Mouse (Mus musculus): Measurements from ENCODE around the gene Rab29. TPM values are rescaled to one million over a fixed set of nuclear protein-coding genes. Genes with fewer than 3 reads are reported as not detected.
"Not testable (repeated sequence)": the region's sequence is repeated elsewhere in the genome, so short reads cannot be mapped to it uniquely, and the experiment has no call there.

The Rab29 gene
- polyA plus RNA-seq (2017; shearing (Covaris generic)), result 10 to 100 TPM; 45.6 to 48.2 TPM

DNA sequence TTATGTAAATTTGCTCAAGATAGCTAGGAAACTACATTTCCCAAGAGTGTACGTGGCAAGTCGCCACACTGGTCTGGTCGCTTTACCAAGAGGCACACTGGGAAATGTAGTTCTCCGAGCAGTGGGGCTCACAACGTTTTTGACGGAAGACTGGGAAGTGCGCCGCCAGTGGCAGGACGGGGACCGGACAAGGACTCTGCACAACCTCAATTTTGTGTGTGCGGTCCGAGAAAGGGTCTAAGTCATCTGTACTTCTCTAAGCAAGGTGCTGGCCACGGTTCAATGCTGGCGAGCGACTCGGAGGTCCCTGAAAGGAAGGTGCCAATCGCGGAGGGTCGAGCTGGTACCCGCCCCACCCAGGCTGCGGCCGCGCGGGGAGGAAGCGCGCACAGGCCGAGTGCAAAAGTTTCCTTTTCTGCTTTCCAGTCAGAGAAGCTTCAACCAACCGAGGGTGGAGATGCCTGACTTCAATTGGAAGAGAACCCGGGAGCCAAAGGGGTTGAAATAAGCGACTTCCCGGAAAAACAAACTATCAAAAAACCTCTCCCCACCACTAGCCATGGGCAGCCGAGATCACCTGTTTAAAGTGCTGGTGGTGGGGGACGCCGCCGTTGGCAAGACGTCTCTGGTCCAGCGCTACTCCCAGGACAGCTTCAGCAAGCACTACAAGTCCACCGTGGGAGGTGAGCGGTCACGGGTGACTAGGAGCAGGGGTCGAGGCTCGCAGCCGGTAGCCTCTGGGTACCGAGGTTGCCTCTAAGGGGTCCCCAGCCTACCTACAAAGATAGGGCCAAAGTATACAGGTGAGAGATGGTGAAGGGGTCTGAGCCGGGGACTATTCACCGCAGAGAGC is at the start of gene Rab29:
Gene Rab29 (plus strand): TSS at position 132 of the 853 bp plus-strand sequence.
- peak; percentile 99 for ATAC-seq

DNA sequence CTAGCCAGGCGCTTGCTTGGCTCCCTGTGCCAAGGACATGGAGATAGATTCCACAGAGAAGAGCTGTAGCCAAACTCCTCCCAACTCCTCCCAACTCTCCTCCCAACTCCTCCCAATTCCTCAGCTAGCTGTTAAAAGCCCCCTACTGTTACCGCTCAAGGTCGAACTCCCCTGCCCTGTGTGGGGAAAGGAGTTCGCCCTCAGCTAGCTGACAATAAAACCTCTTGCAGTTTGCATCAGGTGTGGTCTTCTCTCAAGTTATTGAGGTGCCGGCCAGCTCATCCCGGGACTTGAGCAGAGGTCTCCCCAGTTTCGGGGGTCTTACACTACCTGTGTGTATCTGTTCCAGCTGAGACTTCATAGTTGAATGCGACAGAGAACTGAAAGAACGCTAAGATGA is 46.7 kb upstream of the Rab29 start:
- ATAC-seq, result not testable (repeated sequence)

DNA sequence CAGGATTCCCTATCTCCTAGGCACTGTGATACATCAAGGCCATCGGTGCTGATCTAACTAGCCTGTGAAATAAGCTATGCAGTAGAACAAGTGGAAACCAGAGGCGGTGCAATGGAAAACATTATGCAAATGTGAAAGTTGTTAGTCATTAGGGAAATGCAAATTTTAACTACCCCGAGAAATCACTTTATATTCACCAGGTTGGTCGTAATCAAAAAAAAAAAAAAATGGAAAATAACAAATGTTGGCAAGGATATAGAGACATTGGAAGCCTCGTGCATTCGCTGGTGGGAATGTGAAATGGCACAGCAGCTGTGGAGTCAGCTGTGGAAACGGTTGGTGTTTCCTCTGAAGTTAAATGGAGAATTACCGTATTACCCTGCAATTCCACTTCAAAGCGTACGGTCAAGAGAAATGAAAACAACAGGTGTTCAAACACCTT is 46.1 kb upstream of the Rab29 start:
- peak; percentile 75 for ATAC-seq

DNA sequence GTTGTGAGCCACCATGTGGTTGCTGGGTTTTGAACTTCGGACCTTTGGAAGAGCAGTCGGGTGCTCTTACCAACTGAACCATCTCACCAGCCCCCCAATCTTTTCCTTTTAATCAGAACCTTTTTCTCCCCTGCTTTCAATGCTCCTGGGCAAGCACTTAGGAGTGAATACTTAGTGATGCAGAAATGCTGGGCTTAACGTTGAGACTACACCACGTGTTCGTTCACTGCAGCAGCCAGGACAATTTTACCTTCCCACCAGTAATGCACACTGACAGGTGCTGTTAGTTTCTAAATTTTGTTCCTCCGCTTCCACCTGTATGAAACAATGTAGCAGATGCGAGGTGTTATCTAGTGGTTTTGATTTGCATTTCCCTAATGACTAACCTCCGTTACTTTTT is 44.7 kb upstream of the Rab29 start:
- no peak for ATAC-seq

DNA sequence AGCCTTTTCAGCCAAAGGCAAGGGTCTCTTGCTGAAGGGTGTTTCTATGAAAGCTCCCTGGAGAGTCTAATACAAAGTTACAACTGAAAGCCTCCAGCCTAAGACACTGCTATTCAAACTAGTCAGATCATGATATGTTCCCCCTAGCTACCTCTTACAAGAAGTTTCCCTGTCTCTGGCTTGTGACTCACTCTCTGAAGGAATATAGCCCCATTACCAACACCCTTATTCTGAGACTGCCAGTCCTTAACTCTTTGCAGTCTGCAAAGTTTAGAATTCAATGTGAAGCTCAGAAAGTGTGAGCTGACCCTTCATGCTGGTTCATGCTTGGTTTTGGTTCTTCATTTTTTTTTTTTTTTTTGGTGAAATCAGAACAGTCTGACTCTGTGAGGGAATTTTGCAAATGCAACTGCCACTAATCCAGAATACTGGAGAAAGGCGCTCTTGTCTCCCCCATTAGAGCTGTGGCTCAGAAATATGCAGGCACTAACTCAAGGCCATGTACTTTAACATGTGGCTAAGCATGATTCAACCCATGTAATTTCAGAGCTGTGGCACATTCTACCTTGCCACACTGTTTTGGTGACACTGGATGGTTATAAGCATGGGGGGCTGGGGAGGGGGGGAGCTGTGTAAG is 44.0 kb upstream of the Rab29 start:
- ATAC-seq, result no peak

DNA sequence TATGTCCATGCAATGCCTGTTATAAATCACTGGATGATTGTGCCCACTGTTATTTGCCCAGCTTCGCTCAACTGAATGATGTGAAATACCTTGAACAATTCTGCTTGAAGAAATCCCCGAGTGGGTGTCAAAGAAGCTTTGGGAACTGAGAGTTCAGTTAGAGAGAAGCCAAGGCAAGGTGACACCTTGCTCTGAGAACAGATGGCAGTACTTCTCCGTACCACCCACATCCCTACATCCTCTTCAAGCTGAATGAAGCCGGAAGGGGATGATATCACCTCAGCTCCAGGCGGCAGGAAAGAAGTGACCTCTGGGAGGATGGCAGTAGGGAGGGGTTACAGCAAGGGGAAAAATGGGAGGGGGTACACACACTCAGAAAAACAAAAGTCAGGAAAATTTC is 43.5 kb upstream of the Rab29 start:
- ATAC-seq, result no peak

DNA sequence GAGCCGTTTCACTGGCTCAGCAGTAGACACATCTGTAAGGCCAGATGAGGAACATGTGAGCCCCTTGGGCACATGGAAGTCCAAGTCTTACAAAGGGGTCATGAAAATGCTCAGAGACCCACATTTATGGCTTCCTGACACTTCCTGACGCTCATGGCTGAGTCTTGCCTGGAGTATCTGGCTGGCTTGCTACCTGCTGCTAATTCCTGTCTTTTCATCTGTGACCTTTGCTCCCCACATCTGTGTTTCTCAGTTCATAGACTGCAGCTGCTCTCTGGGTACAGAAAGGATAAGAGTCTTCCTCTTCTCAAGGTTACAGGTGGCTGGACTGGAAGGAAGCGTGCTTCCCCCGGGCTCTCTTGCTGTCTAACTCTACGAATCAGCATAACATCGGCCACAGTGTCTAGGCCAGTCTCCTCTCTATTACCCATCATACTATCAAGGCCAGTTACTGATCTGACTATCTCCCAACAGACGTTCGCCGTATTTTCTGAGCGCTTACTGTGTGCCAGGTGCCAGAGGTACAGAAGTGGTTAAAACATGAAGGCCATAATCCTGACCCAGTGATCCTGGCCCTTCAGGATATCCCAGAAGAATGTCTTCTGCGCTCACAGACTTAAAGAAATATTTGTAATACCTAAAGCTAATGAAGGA is 42.4 kb upstream of the Rab29 start:
- ATAC-seq, result no peak

DNA sequence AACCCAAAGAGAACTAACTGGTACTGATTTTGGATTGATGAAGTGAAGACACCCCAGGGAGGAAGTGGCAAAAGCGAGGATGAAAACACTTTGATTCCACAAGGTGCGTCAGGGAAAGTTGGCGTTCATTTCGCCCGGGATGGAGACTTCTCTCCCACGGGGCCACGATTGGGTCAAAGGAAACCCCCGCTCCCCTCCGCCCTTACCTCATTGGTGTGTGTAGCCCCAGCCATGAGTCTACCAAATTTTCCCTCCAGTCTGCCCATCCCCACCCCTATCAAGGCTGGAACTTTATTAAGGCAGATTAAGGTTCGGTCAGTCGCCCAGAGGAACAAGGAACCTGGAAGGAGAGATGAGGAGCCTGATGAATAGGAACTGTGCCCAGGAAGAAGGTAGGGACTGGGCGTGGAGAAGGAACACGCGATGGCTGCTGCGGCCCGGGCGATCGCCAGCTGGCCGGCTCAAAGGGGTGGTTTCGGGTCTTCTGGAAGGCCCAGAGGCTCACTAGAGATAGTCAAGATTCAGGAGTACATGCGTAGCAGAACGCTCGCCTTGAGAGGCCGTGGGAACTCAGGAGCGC is 39.7 kb upstream of the Rab29 start, which contains the start of gene Slc41a1:
Gene Slc41a1 (plus strand): TSS at position 287 of the 580 bp plus-strand sequence.
- peak; percentile 32 for ATAC-seq

DNA sequence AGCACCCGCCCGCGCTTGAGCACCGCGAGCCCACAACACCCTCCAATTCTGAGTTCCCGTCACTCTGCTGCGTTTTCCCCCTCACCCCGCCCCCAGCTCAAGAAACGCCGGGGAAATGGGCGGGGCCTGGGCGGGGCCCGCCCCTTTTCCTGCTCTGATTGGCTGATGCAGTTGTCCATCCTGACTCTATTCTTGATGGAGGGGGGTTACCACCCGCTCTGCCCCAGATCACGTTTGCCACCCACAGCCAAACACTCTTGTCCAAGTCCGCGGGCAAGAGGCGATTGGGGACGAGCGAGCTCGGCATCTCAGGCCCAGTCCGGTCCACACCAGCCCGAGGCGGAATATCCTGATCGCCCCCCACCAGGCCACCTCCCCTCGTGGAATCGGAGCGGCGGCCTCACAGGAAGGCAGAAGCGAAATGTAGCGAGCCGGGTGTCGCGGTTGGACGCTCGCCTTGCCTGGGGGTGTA is 39.2 kb upstream of the Rab29 start:
- ATAC-seq, result peak; percentile 82

DNA sequence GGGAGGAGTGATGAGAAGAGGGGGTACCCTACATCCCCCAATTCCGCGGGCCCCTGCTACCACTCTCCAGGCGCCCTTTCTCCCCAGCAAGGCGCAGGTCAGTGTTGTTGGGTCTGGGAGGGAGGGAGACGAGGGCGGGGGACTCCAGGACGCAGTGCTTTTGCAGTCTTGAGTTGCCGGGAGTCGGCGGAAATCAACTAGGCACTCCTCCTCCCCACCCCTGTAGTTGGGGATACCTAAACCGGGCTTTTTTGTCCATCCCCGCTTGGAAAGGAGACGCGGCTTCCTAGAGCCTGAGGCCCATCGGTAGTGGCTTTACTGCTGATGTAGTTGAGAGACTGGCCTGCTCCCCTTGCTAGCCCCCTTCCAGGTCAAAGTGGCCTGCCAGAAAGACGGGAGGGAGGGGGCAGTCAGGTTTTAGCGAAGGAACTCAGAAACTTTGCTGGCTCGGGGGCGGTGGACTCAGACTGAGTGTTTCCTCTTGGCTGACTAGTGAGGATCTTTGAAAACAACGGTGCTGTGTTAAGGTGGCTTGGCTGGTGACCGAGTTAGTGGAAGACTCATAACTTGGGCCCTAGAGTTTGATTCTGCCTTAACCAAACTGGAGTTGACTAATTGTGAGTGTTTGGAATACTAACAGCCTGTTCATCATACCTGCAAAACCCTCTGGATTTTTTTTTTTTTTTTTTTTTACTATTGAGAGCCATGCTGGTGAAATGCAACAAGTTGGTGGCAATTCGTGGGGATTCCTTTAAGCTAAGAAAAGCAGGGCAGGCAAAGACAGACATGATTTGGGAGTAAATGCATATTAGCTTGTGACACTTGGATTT is 38.5 kb upstream of the Rab29 start:
- ATAC-seq, result peak; percentile 22

DNA sequence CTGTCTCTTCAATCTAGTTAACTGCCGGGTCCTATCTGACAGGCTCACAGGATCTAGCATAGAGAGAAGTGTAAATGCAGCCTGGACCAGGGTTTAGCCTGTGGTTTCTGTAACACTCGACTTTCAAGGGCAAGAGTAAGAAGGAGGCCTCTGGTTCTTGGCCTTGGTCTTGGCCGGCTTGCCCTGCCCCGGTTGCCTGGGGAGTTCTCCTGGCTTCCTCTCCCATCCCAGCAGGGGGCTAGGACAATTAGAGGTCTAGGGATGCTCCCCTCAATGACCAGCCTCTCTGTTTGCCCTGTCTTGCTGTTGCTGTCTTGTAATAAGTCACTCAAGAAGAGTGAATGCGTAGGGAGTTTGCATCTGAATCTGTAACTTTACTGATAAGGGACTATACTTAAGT is 37.7 kb upstream of the Rab29 start:
- ATAC-seq, result no peak

DNA sequence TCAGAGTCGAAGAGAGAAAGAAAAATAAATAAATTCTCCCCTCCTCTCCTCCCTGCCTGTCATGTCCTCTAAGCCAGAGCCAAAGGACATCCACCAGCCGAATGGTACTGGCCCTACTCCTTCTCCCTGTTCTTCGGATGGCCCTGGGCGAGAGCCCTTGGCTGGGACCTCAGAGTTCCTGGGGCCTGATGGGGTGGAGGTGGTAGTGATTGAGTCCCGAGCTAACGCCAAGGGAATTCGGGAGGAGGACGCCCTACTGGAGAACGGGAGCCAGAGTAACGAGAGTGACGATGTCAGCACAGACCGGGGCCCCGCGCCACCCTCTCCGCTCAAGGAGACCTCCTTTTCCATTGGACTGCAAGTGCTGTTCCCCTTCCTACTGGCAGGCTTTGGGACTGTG is 36.5 kb upstream of the Rab29 start:
- ATAC-seq, result no peak

DNA sequence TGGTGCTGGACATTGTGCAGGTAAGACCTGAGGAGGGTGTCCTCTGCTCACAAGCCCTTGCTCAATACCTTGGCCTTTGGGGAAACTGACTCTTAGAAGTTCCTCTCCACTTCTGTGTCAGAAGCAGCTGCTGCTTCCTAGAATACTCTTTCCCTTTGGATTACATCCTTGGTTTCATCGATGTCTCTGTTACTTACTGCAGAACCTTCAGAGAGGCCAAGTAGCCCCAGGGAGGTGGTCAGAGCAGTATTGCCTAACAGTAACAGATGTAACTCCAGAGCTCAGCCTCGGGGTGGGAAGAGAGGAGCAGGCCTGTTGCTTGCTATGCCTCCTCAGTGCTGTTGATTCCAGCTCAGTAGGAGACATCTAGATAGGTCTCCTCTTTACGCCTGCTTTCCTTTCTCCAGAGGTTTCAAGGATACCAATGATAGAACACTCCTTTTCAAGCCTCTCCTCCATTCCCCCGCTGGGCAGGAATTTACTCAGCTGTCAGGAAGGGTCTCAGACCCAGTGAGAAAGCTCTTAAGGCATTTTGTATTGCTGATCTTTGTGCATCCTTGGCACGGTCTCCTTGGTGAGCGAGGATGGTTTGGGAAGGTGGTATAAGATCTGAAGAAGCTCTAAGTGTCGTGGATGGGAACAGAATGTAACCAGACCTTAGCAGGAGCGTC is 35.9 kb upstream of the Rab29 start:
- no peak for ATAC-seq

DNA sequence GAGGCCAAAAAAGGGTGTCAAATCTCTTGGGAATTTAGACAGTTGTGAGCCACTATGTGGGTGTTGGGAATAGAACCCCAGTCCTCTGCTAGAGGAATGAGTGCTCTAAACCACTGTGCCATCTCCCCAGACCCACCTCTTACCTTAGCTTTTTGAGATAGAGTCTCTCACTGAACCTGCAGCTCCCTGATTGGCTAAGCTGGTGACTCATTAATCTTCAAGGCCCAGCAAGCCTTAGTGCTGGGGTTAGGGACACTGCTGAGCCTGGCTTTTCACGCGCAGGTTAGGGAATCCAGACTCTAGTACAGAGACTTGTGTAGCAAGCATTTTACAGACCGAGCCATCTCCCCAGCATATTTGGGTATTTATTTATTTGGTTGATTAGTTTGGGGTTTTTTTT is 30.0 kb upstream of the Rab29 start:
- peak; percentile 40 for ATAC-seq

DNA sequence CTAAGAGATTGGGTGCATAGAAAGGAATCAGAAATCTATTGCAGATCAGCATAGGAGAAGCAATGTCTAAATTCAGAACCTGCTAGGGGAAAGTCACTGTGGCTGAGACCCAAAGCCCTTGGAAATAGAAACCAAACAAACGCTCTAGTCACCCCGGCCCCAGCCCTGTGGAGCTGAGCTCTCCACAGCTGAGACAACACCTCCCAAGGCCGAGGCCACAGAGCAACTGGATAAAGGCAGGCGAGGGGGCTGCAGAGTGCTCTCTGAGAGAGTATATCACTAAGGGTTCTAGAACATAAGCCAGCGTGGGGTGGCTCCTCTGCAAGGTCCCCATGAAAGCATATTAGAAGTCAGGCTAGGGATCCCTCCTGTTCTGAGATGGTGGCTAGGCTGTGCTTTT is 28.5 kb upstream of the Rab29 start:
- no peak for ATAC-seq

DNA sequence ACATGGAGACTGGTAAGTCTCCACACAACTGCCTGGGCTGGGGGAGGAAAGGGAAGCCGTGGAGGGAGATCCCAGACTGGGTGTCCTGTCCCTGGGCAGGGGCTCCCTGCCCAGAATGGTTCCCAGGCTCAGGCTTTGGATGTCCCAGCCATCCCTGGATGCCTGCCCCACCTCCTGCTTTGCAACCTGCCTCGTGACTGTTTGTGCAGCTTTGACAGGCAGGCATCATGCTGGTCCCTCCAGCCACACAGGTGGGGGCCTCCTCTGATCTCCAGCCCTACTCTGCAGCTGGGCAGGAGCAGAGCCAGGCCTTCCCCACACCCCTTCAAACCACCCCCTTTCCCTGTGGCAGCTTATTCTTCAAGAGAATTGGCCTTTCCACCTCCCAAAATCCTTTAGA is 27.7 kb upstream of the Rab29 start:
- no peak for ATAC-seq

DNA sequence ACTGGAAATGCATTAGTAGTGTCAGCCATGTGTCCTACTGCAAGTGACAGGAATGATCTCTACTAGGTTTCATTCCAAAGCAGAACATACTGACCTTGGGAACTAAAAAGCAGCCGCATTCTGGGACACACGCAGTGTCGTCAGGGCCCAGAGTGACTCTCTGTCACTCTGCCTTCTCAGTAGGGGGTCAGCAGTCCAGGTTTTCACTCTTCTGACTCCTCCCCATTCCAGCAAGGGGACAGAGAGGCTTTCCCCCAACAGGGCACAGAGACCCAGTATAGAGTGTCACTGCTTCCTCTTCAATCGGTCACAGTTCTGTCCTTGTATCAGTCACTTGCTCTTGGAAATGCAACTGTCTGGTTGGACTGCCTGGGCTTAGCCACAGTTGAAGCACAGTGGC is 24.8 kb upstream of the Rab29 start:
- ATAC-seq, result no peak

DNA sequence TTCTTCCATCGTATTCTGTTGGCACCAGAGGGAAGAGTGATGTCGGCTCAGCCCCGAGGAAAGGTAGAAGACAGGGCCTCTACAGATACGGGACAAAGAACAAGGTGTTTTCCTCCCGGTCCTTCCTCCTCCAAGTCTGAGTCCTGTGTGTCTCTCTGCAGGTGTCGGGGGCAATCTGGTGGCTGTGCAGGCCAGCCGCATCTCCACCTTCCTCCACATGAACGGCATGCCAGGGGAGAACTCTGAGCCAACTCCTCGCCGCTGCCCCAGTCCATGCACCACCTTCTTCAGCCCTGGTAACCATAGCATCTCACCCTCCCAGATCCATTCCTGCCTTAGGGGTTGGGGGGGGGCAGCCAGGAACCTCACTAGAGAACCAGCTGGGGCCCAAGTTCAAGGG is 23.3 kb upstream of the Rab29 start:
- no peak for ATAC-seq

DNA sequence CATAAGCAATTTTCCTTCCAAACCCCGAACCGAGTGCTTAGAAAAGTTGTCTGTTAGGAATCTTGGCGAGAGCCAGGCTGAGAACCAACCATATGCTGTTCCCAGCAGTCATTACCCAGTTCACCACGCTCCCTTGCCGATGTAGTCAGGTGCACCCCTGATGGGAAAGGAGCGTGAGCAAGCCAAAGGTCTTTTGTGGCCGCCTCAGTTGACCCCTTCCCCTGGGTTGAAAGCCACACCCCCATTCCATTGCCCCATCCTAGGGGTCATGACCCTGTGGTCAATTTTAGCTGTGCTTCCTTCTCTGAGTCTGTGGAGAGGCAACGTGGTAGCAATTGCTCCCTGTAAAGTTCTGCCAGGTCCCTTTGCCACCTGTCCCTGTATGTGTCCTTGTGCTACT is 22.1 kb upstream of the Rab29 start:
- no peak for ATAC-seq

DNA sequence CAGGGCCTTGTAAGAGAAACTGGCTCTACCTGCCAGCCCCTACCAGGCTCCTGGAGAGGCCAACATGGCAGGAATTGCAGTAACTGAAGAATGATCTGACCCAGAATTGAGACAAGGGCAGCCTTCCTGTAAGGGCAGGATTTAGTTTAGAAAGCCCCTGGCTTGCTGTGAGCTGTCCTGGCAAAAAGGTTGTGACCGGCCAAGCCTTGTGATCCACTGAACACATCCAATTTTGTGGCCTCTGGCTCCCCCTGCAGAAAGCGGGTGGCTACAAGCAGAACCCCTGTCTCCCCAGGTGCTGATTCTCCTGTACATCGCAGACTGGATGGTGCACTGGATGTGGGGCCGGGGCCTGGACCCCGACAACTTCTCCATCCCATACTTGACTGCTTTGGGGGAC is 20.8 kb upstream of the Rab29 start:
- ATAC-seq, result no peak

DNA sequence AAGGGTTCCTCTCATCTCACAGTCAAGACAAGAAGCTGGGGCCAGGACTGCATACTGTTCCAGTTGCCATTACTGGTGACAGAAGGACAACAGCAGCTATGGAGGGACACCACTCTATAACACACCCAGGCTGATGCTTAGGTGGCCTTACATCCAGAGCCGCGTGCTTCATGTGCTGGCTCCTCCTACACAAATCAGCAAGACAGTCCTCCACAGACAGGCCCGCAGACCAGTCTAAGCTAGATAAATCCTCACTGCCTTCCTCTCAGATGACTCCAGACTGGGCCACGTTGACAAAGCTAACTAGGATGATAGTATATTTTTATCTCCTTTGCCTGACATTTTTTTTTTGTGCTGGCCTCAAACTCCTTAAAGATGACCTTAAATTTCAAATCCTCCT is 5.2 kb upstream of the Rab29 start:
- ATAC-seq, result no peak

DNA sequence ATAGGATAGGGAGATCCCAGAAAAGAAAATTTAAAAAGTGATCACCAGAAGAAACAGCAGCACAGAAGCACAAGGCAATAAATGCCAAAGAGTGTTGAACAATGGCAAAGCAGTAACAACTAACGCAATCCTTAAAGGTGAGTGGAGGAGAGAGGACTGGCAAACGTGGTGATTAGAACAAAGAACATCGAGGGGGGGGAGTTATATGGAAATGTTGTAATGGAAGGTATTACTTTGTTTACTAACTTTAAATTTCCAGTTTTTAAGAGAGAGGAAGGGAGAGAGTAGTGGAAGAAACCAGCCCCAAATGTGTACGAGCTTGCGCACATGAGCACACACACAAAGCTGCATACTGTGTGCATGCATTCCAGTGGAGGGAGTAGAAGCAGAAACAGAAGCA is 1.4 kb upstream of the Rab29 start:
- ATAC-seq, result no peak
